Mouse (Mus musculus): ENCODE measurements around the gene Scube1. TPM values are rescaled to one million over a fixed set of nuclear protein-coding genes. Genes with fewer than 3 reads are reported as not detected.

Gene Scube1
- polyA plus RNA-seq, 1 experiment from 2014 or later = 11.0 TPM

DNA sequence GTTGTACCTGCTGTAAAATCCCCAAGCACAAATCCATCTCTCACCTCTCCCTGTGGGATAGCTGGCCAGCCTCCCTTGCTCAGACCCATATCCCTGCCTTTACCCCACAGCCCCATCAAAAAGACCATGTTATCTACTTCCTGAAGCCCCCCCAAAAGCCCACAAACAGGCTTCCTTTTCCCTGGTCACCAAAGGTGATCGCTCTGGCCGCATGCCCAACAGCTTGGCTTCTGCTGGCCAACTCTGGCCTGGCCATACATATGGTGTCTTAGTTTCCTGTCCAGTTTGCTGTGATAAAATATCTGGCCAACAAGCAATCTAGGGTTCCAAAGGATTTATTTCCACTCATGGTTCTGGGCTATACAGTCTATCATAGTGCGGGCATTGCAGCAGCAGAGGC, 38.9 kb downstream of the Scube1 start:
- no peaks in the 10 kb centered on the region for H3K36me3 ChIP-seq
- H3K4me3 ChIP-seq = no peak overlapping the region
- ATAC-seq (ENCODE audit: extremely low read depth, insufficient number of reproducible peaks, low FRiP score, low TSS enrichment) = no peak
- WGBS = 90% methylated on average over 3 of the region's 3 CpGs
- no peak overlapping the region for H3K4me2 ChIP-seq
- no peak overlapping the region for H3K9ac ChIP-seq
- peaks cover 11% of the 10 kb centered on the region for H3K27me3 ChIP-seq (replicated peaks)
- peaks cover 5% of the 10 kb centered on the region; the same call in 1 of the 2 replicates for H3K9me3 ChIP-seq
- no peak overlapping the region for H3K27ac ChIP-seq (replicated peaks)
- H3K4me1 ChIP-seq = peaks cover 26% of the 10 kb centered on the region

DNA sequence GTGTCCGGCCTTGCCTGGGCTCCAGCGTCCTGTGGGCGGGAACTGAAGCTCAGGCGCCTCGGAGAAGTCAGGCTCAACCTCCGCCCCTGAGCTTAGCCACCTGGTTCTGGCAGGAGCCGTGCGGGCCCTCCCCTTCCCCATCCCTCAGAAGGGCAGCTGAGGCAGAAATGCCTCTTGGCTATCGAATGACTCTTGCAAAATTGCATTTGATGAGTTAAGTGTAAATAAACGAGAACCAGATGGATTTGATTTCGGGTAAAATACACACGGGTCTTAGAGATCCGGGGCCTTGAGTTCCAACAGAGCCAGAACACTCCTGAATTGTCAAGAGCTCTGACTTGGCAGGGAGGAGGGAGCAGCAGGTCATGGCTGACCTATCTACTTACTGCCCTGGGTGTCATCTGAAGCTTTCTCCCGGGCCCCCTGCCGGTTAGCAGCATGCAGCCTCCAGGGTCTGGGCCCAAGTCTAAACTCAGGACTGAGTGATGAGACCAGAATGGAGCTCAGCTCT, 41.7 kb downstream of the Scube1 start:
- Histone ChIP-seq H3K27me3 (replicated peaks) (peaks cover 38% of the 10 kb centered on the region), H3K4me2 (no peak overlapping the region), H3K9me3 (peaks cover 5% of the 10 kb centered on the region; the same call in 1 of the 2 replicates), H3K36me3 (no peaks in the 10 kb centered on the region), H3K9ac (no peak overlapping the region), H3K4me1 (peaks cover 32% of the 10 kb centered on the region), H3K27ac (replicated peaks) (no peak overlapping the region), H3K4me3 (no peak overlapping the region)
- no peak for ATAC-seq (ENCODE audit: extremely low read depth, insufficient number of reproducible peaks, low FRiP score, low TSS enrichment)
- WGBS = 43% methylated on average over 15 of the region's 15 CpGs

DNA sequence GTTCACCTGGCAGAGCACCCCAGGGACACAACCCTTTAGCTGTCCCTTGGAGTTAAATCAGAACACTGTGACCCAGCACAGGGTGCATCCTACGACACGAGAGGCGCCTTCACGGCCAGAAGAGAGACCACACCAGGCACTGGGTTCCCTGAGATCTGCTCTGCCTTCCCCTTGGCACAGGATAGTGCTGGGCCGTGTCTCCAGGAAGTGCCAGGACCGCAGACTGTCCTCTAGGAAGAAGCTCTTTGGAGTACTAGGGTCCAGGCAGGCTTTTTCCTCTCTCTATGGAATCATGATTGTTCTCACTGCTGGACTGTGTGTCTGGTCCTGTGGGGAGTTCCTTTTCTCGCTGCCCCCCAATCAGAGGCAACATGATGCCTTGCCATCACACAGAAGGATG, 44.5 kb downstream of the Scube1 start:
- Histone ChIP-seq H3K27me3 (replicated peaks) (peaks cover 55% of the 10 kb centered on the region), H3K27ac (replicated peaks) (no peak overlapping the region), H3K4me3 (no peak overlapping the region), H3K36me3 (no peaks in the 10 kb centered on the region), H3K9me3 (peaks cover 5% of the 10 kb centered on the region; the same call in 1 of the 2 replicates), H3K9ac (no peak overlapping the region), H3K4me2 (no peak overlapping the region), H3K4me1 (peaks cover 29% of the 10 kb centered on the region)
- WGBS = 73% methylated on average over 7 of the region's 7 CpGs
- ATAC-seq (ENCODE audit: extremely low read depth, insufficient number of reproducible peaks, low FRiP score, low TSS enrichment) = no peak

DNA sequence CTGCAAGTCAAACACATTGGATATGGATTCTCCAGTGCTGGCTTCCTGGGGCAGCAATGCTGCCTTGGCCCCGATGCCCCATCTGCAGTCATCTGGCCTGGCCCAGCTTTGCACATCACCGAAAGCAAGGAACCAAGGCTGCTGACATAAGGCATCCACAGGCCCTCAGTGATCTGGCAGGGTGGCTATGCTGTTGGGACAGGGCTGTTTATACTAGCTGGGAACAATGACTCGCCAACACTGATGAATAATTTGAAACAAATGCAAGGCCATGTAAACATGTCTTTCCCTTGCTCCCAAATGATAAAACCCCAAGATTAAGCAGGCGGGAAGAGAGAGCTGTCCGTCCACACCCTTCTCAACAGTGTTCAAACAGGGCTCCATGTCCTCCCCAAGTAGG, 45.1 kb downstream of the Scube1 start:
- Histone ChIP-seq H3K36me3 (no peaks in the 10 kb centered on the region), H3K27me3 (replicated peaks) (peaks cover 60% of the 10 kb centered on the region), H3K4me1 (peaks cover 29% of the 10 kb centered on the region), H3K9ac (no peak overlapping the region), H3K4me3 (no peak overlapping the region), H3K27ac (replicated peaks) (no peak overlapping the region), H3K4me2 (no peak overlapping the region), H3K9me3 (peaks cover 2% of the 10 kb centered on the region; the same call in 1 of the 2 replicates)
- WGBS = 71% methylated on average over 5 of the region's 5 CpGs
- ATAC-seq (ENCODE audit: extremely low read depth, insufficient number of reproducible peaks, low FRiP score, low TSS enrichment) = no peak

DNA sequence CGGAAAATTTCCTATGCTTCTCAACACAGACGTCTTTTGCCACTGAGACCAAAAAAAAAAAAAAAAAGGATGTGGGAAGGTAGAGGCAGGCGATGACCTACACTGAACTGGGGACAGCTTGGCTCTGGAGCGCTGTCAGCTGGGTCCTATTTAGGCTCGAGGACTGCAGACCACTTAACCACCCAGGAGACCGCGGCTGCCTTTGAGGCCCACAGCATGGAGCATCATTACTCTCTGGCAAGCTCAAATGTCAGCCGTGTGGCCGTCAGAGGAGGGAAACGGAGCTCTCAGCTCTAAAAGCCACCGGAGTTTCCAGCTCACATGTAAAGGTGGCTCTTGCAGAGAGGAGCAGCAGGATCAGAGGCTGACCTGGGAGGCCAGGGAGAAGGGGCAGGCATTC, 46.2 kb downstream of the Scube1 start:
- Histone ChIP-seq H3K9me3 (no peaks in the 10 kb centered on the region), H3K4me3 (no peak overlapping the region), H3K9ac (peak overlapping the region; percentile 30), H3K4me2 (no peak overlapping the region), H3K27ac (replicated peaks) (peak overlapping the region; percentile 3; the same call in 1 of the 2 replicates), H3K4me1 (peaks cover 27% of the 10 kb centered on the region), H3K27me3 (replicated peaks) (peaks cover 60% of the 10 kb centered on the region), H3K36me3 (no peaks in the 10 kb centered on the region)
- no peak for ATAC-seq (ENCODE audit: extremely low read depth, insufficient number of reproducible peaks, low FRiP score, low TSS enrichment)
- WGBS = 11% methylated on average over 11 of the region's 11 CpGs

- Histone ChIP-seq H3K27ac (replicated peaks) (0 out of 2 replicates have a peak overlapping the region, but pooled peaks have one; percentile 3), H3K27me3 (replicated peaks) (peaks cover 60% of the 10 kb centered on the region), H3K4me2 (no peak overlapping the region), H3K9me3 (no peaks in the 10 kb centered on the region), H3K36me3 (no peaks in the 10 kb centered on the region), H3K9ac (no peak overlapping the region; the same call in 1 of the 2 replicates), H3K4me1 (peaks cover 24% of the 10 kb centered on the region), H3K4me3 (no peak overlapping the region)
- no peak for ATAC-seq (ENCODE audit: extremely low read depth, insufficient number of reproducible peaks, low FRiP score, low TSS enrichment)
- 24% methylated on average over 7 of the region's 7 CpGs for WGBS
These were observed 46.7 kb downstream of the Scube1 start for GRCm38 (mm10) chr15:83678089-83678488.

DNA sequence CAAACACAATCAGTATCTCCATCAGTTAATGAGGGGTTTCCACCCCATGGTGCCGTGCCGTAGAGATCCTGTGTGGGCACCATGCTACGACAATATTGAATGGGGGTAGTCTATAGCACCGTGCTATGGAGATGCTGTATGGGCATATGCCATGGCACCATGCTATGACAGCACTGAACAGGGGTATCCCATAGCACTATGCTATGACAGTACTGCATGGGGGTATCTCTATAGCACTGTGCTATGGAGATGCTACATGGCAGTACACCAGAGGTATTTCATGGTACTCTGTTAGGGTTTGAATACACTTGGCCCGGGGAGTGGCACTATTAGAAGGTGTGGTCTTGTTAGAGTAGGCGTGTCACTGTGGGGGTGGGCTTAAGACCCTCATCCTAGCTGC, 47.7 kb downstream of the Scube1 start:
- 85% methylated on average over 6 of the region's 6 CpGs for WGBS
- no peak for ATAC-seq (ENCODE audit: extremely low read depth, insufficient number of reproducible peaks, low FRiP score, low TSS enrichment)
- H3K9me3 ChIP-seq = no peaks in the 10 kb centered on the region

GRCm38 (mm10) chr15:83676286-83676685, 48.5 kb downstream of the Scube1 start:
- H3K4me3 ChIP-seq = no peak overlapping the region
- H3K9me3 ChIP-seq = no peaks in the 10 kb centered on the region
- no peak for ATAC-seq (ENCODE audit: extremely low read depth, insufficient number of reproducible peaks, low FRiP score, low TSS enrichment)
- no peak overlapping the region for H3K4me2 ChIP-seq
- no peak overlapping the region for H3K27ac ChIP-seq (replicated peaks)
- H3K27me3 ChIP-seq (replicated peaks) = peaks cover 56% of the 10 kb centered on the region
- no peaks in the 10 kb centered on the region for H3K36me3 ChIP-seq
- no peak overlapping the region for H3K9ac ChIP-seq
- WGBS = 66% methylated on average over 3 of the region's 3 CpGs
- peaks cover 20% of the 10 kb centered on the region for H3K4me1 ChIP-seq

More for the DNA sequence above, 47.7 kb downstream of the Scube1 start:
- peaks cover 60% of the 10 kb centered on the region for H3K27me3 ChIP-seq (replicated peaks)
- H3K27ac ChIP-seq (replicated peaks) = no peak overlapping the region
- H3K4me2 ChIP-seq = no peak overlapping the region
- no peak overlapping the region for H3K4me3 ChIP-seq
- H3K4me1 ChIP-seq = peaks cover 20% of the 10 kb centered on the region
- no peak overlapping the region for H3K9ac ChIP-seq
- H3K36me3 ChIP-seq = no peaks in the 10 kb centered on the region

- H3K4me1 ChIP-seq = peaks cover 12% of the 10 kb centered on the region
- H3K27ac ChIP-seq (replicated peaks) = no peak overlapping the region
- ATAC-seq (ENCODE audit: extremely low read depth, insufficient number of reproducible peaks, low FRiP score, low TSS enrichment) = no peak
- H3K9ac ChIP-seq = no peak overlapping the region
- H3K36me3 ChIP-seq = no peaks in the 10 kb centered on the region
- 65% methylated on average over 3 of the region's 3 CpGs for WGBS
- no peak overlapping the region for H3K4me3 ChIP-seq
- H3K9me3 ChIP-seq = no peaks in the 10 kb centered on the region
- peaks cover 40% of the 10 kb centered on the region for H3K27me3 ChIP-seq (replicated peaks)
- H3K4me2 ChIP-seq = no peak overlapping the region
These were observed 51.2 kb downstream of the Scube1 start for GRCm38 (mm10) chr15:83673621-83674020.

- WGBS = 62% methylated on average over 6 of the region's 6 CpGs
- no peak overlapping the region for H3K4me2 ChIP-seq
- H3K27ac ChIP-seq (replicated peaks) = 0 out of 2 replicates have a peak overlapping the region, but pooled peaks have one; percentile 44
- ATAC-seq (ENCODE audit: extremely low read depth, insufficient number of reproducible peaks, low FRiP score, low TSS enrichment) = no peak
- no peaks in the 10 kb centered on the region for H3K36me3 ChIP-seq
- no peaks in the 10 kb centered on the region for H3K9me3 ChIP-seq
- H3K27me3 ChIP-seq (replicated peaks) = peaks cover 18% of the 10 kb centered on the region
- H3K9ac ChIP-seq = no peak overlapping the region
- no peak overlapping the region for H3K4me3 ChIP-seq
- peaks cover 20% of the 10 kb centered on the region for H3K4me1 ChIP-seq
These were observed 57.3 kb downstream of the Scube1 start for GRCm38 (mm10) chr15:83667501-83667900.

DNA sequence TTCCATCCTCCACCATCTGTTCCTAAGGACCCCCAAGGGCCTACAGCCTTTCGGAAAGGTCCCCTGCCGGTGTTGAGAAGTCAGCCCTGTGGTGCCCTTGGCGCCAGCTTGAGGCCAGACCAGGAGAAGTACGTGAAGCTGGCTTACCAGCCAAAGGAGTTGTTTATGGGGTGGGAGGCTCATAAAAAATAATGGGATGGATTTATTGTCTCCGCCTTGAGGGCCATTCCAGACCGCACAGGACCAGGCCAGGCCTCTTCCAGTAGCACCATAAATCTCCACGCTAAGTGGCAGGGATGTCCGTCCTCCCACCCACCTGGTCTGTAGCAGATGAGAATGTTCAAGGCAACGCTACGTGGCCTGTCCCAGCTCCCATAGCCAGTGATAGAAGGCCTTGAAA, 58.4 kb downstream of the Scube1 start:
- ATAC-seq (ENCODE audit: extremely low read depth, insufficient number of reproducible peaks, low FRiP score, low TSS enrichment) = no peak
- H3K4me2 ChIP-seq = no peak overlapping the region
- peaks cover 15% of the 10 kb centered on the region for H3K27me3 ChIP-seq (replicated peaks)
- H3K36me3 ChIP-seq = no peaks in the 10 kb centered on the region
- H3K4me1 ChIP-seq = peaks cover 20% of the 10 kb centered on the region
- no peaks in the 10 kb centered on the region for H3K9me3 ChIP-seq
- no peak overlapping the region for H3K9ac ChIP-seq
- 84% methylated on average over 10 of the region's 10 CpGs for WGBS
- no peak overlapping the region for H3K27ac ChIP-seq (replicated peaks)
- no peak overlapping the region for H3K4me3 ChIP-seq

DNA sequence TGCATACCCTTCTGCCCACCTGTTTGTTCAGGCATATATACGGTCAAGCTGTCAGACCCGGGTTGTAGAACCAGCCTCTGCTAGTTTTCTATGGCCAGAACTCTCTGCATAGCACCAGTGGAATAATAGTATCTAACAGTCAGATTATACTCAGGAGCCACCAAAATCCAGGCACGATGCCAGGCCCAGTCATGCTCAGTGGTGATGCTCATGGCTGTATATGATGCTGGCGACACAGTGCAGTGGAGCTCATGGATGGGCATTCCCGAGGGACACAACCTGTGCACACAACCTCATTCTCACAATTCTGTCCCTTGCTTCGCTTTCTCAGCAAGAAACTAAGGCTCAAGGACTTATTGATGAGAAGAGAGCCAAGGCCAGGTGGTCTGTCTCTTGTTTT, 58.8 kb downstream of the Scube1 start:
- no peak overlapping the region for H3K27ac ChIP-seq (replicated peaks)
- H3K4me3 ChIP-seq = no peak overlapping the region
- H3K9me3 ChIP-seq = no peaks in the 10 kb centered on the region
- no peak overlapping the region for H3K4me2 ChIP-seq
- H3K36me3 ChIP-seq = no peaks in the 10 kb centered on the region
- ATAC-seq (ENCODE audit: extremely low read depth, insufficient number of reproducible peaks, low FRiP score, low TSS enrichment) = no peak
- no peak overlapping the region for H3K9ac ChIP-seq
- H3K4me1 ChIP-seq = peaks cover 20% of the 10 kb centered on the region
- H3K27me3 ChIP-seq (replicated peaks) = peaks cover 13% of the 10 kb centered on the region
- WGBS = 77% methylated on average over 6 of the region's 6 CpGs

Measured in heart, embryonic 13.5 days (tissue).